Comparison of ENCODE assay signal across 20 mouse cellular contexts in the genomic region with DNA sequence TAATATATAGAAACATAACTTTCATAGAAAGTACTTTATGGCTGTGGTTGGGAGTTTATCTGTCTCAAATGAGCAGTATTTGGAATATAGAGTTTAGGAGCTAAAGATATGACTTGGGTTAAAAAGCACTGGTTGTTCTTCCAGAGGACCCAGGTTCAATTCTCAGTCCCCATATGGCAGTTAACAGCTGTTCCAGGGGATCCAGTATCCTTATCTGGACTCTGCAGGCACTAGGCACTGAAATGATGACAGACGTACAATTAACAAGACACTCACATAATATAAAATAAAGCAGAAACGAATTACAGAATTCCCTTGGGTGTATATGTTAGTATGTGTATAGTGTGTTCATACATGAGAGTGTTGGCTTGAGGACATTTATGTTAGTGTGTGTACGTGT.
"Had no signal": no experiment of that assay in that cellular context is flagged by ENCODE, and none has a peak within 500 bp of the region (broad histone marks: within the 10 kb centered on the region; RNA-seq: fewer than 3 reads in every experiment).

No protein-coding gene starts in this region.

- H3K9me3 ChIP-seq: liver, embryonic 15.5 days; midbrain, embryonic 10.5 days; neural tube, embryonic 12.5 days; neural tube, embryonic 15.5 days; stomach, embryonic 15.5 days had no signal

- H3K9ac ChIP-seq: liver, embryonic 15.5 days; neural tube, embryonic 12.5 days; neural tube, embryonic 15.5 days; stomach, embryonic 15.5 days had no signal

- H3K27ac ChIP-seq: kidney, postnatal 0 days; liver, embryonic 15.5 days; midbrain, embryonic 10.5 days; neural tube, embryonic 12.5 days; neural tube, embryonic 15.5 days; stomach, embryonic 15.5 days had no signal

- DNase-seq: kidney, adult 2 months; kidney, postnatal 25 days; layer of hippocampus, postnatal 36 days; lung, adult 2 months; lung, postnatal 14 days; lung, postnatal 4 days; midbrain, embryonic 14.5 days; right cerebral cortex, adult 18-20 months; right cerebral cortex, postnatal 14 days; spleen, adult 18-20 months; thymus, adult 18-20 months; thymus, postnatal 36 days had no signal

- H3K4me2 ChIP-seq: liver, embryonic 15.5 days; neural tube, embryonic 12.5 days; neural tube, embryonic 15.5 days; stomach, embryonic 15.5 days had no signal

- H3K4me1 ChIP-seq: neural tube, embryonic 15.5 days; stomach, embryonic 15.5 days had no signal

- H3K4me3 ChIP-seq: left cerebral cortex, adult 2 months; liver, embryonic 15.5 days; midbrain, embryonic 10.5 days; neural tube, embryonic 12.5 days; neural tube, embryonic 15.5 days; stomach, embryonic 15.5 days had no signal

- H3K36me3 ChIP-seq: liver, embryonic 15.5 days; neural tube, embryonic 15.5 days; stomach, embryonic 15.5 days had no signal

- ATAC-seq: intestine, postnatal 0 days had no signal

- H3K27me3 ChIP-seq: liver, embryonic 15.5 days; neural tube, embryonic 12.5 days; neural tube, embryonic 15.5 days; stomach, embryonic 15.5 days had no signal
